Comparison of ENCODE assay signal across 12 mouse cellular contexts in genomic region chr2:33760571-33760991, GRCm38 (mm10).
A peak's percentile ranks its signal among the peaks of the same experiment; 100 is the strongest.
DNase-seq lines count a peak whose midpoint lies in the region; ATAC-seq and TF ChIP-seq lines count a peak whose summit lies in the region.
"Had no signal": no experiment of that assay in that cellular context is flagged by ENCODE, and none has a peak within 500 bp of the region (broad histone marks: within the 10 kb centered on the region; RNA-seq: fewer than 3 reads in every experiment).

No protein-coding gene starts in this region.

- no peak overlapping the region for H3K4me3 ChIP-seq in forebrain, postnatal 0 days (ENCODE audit: low read depth, low read length)

- H3K9me3 ChIP-seq in forebrain, postnatal 0 days (ENCODE audit: low read length), result no peaks in the 10 kb centered on the region

- no peak for TF ChIP-seq CTCF in forebrain, postnatal 0 days (IDR thresholded peaks at IDR 0.05; ENCODE audit: low read depth)

- peaks cover 4% of the 10 kb centered on the region; the same call in 1 of the 2 replicates for H3K36me3 ChIP-seq in forebrain, postnatal 0 days (ENCODE audit: insufficient read depth)

- ATAC-seq in frontal cortex, adult (ENCODE audit: low TSS enrichment), result peak; percentile 75
- peak; percentile 28; the same call in 1 of the 2 replicates for ATAC-seq in forebrain, postnatal 0 days

- no peak overlapping the region for H3K4me2 ChIP-seq in forebrain, postnatal 0 days (ENCODE audit: low read depth)

- peak overlapping the region; percentile 47; the same call in 1 of the 2 replicates for H3K27ac ChIP-seq in forebrain, postnatal 0 days (ENCODE audit: low read depth, low read length)
- H3K27ac ChIP-seq: kidney, postnatal 0 days; macrophage had no signal

- 38% methylated on average over 13 of the region's 13 CpGs for WGBS in forebrain, postnatal 0 days

- H3K4me1 ChIP-seq in forebrain, postnatal 0 days (ENCODE audit: insufficient read depth), result peaks cover 21% of the 10 kb centered on the region

- no peak overlapping the region for H3K9ac ChIP-seq in forebrain, postnatal 0 days

- no peak for DNase-seq in frontal cortex, postnatal 10 days (ENCODE audit: low spot score in 2 of 2)
- peak; percentile 51 for DNase-seq in ovary, postnatal 36 days (ENCODE audit: low spot score)
- no peak for DNase-seq in ovary, postnatal 14 days (ENCODE audit: low spot score)
- DNase-seq in forebrain, postnatal 0 days, result no peak
- DNase-seq in right cerebral cortex, postnatal 36 days (ENCODE audit: low spot score in 2 of 2), result peak; percentile 42 to 44
- DNase-seq in embryo, embryonic 10.5 days (ENCODE audit: low spot score), result no peak
- DNase-seq in gastrocnemius, postnatal 25 days, result no peak
- DNase-seq: gastrocnemius, postnatal 14 days; liver had no signal

- no peaks in the 10 kb centered on the region for H3K27me3 ChIP-seq in forebrain, postnatal 0 days (ENCODE audit: insufficient read depth, low read length)

Comparison
In these comparisons a context has a peak if more than half of its experiments do, and no peak if none do; other contexts are left out.
1. DNase-seq: peak in ovary, postnatal 36 days (single experiment) and right cerebral cortex, postnatal 36 days (2 of 2); none in frontal cortex, postnatal 10 days (0 of 2), ovary, postnatal 14 days (single experiment), forebrain, postnatal 0 days (single experiment), embryo, embryonic 10.5 days (single experiment) and gastrocnemius, postnatal 25 days (single experiment).